Mouse (Mus musculus) embryonic facial prominence, embryonic 15.5 days (tissue): ENCODE results near the gene Gchfr. TPM values are rescaled to one million over a fixed set of nuclear protein-coding genes. Genes with fewer than 3 reads are reported as not detected.

ENCODE experiments used
- ATAC-seq: fragments of 200-750 bp; cut with Nextera tagmentation; 2 replicates; pipeline ENCODE4 v1.8.0; 2017; ENCODE audit warnings: low read depth, moderate TSS enrichment; ENCODE audit not compliant: insufficient number of reproducible peaks, low FRiP score, low TSS enrichment
- H3K27ac ChIP-seq: fragments of 300-500 bp; sonication (generic); replicated peaks from 2 replicates; pipeline ENCODE4 v1.5.1; 2015; ENCODE audit warnings: mild to moderate bottlenecking, inconsistent platforms
- H3K27me3 ChIP-seq: fragments of 300-500 bp; sonication (generic); 2 replicates; pipeline ENCODE4 v1.6.1; 2015; ENCODE audit warnings: inconsistent platforms
- H3K36me3 ChIP-seq: fragments of 300-500 bp; sonication (generic); 2 replicates; pipeline ENCODE4 v1.6.1; 2015; ENCODE audit warnings: mild to moderate bottlenecking, inconsistent platforms
- H3K4me1 ChIP-seq: fragments of 300-500 bp; sonication (generic); 2 replicates; pipeline ENCODE4 v1.6.1; 2015; ENCODE audit warnings: inconsistent platforms
- H3K4me2 ChIP-seq: fragments of 300-500 bp; sonication (generic); replicated peaks from 2 replicates; pipeline ENCODE4 v1.6.1; 2015; ENCODE audit warnings: mild to moderate bottlenecking, inconsistent platforms
- H3K4me3 ChIP-seq: fragments of 300-500 bp; sonication (generic); replicated peaks from 2 replicates; pipeline ENCODE4 v1.5.1; 2015; ENCODE audit warnings: mild to moderate bottlenecking, inconsistent platforms
- H3K9ac ChIP-seq: fragments of 300-500 bp; sonication (generic); 2 replicates; pipeline ENCODE4 v1.6.1; 2015; ENCODE audit warnings: inconsistent platforms
- H3K9me3 ChIP-seq: fragments of 300-500 bp; sonication (generic); replicated peaks from 2 replicates; pipeline ENCODE4 v1.6.1; 2016; ENCODE audit warnings: inconsistent platforms
- WGBS: fragments of 180-500 bp; shearing (Covaris S2); methylation state at CpG from one replicate; pipeline ENCODE4 v1.1.7; 2015; 5-methylcytosine and 5-hydroxymethylcytosine counted together
- polyA plus RNA-seq: library from polyadenylated mRNA; unstranded; fragments of >200 nt; fragmentation: Nextera tagmentation; extraction: Ambion mirVana; gene quantifications from 2 replicates; pipeline ENCODE4 v1.2.1, GENCODE M21; 2015

The Gchfr gene
- 10.6 and 15.0 TPM in 2 replicates for polyA plus RNA-seq

- Histone ChIP-seq H3K4me1 (peaks cover 16% of the 10 kb centered on the region), H3K27me3 (peaks cover 12% of the 10 kb centered on the region; the same call in 1 of the 2 replicates), H3K9ac (peak within 1 kb of the TSS; percentile 33), H3K4me2 (peak within 1 kb of the TSS; percentile 99), H3K4me3 (peak within 1 kb of the TSS; percentile 54), H3K27ac (0 out of 2 replicates have a peak within 1 kb of the TSS, but pooled peaks have one; percentile 6), H3K9me3 (no peaks in the 10 kb centered on the region), H3K36me3 (no peaks in the 10 kb centered on the region)
- ATAC-seq, result peak; percentile 71
- WGBS, result under 1% methylated on average over 60 of the region's 60 CpGs
Observed at GRCm38 (mm10) chr2:119166901-119167865, at the start of gene Gchfr. TSS of gene Gchfr (plus strand) at chr2:119167773.

DNA sequence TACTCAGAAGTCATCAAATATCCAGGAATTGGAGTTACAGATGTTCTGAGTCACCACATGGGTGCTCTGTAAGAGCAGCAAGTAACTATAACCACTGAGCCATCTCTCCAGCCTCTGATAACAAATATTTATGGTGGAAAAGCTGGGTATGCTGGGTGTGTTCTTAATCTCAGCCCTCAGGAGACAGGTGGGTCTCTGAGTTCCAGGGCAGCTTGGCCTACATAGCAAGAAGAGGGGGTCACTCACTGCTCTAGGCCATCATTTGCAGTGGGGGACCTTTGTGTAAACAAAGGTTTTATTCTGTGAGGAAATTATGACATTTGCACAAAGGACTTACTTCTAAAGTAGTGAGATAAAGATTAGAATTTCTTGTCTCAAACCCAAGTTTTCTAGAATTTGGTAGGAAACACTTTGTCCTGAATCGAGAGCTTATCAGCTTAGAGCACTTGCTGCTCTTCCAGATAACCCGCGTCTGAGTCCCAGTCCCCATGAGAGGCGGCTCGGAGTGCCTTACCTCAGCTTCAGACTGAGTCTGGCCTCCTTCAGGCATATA, 31.2 kb upstream of the Gchfr start:
- Histone ChIP-seq H3K9ac (no peak overlapping the region), H3K4me1 (no peaks in the 10 kb centered on the region), H3K27me3 (no peaks in the 10 kb centered on the region), H3K36me3 (peaks cover 75% of the 10 kb centered on the region), H3K27ac (no peak overlapping the region), H3K4me3 (no peak overlapping the region), H3K4me2 (no peak overlapping the region), H3K9me3 (no peaks in the 10 kb centered on the region)
- WGBS, result 86% methylated on average over 5 of the region's 5 CpGs
- ATAC-seq, result no peak

DNA sequence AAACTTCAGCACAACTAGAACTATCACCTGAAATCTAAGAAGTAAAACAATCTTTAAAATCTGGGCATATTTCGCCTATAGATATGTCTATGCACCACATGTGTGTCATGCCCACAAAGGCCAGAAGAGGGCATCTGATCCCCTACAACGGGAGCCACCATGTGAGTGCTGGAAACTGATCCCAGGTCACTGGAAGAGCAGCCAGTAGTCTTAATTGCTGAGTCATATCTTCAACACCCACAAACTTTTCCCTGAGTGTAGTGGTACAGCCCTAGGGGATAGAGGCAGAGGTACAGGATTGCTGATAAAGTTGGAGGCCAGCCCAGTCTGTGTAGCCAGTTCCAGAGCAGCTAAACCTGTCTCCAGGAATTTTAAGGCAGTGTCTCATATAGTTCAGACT, 22.4 kb upstream of the Gchfr start:
- ATAC-seq, result no peak
- Histone ChIP-seq H3K27ac (no peak overlapping the region), H3K9me3 (no peaks in the 10 kb centered on the region), H3K9ac (no peak overlapping the region), H3K4me2 (no peak overlapping the region), H3K4me1 (no peaks in the 10 kb centered on the region), H3K27me3 (no peaks in the 10 kb centered on the region), H3K4me3 (no peak overlapping the region), H3K36me3 (peaks cover 85% of the 10 kb centered on the region)
- WGBS, result 82% methylated on average over 2 of the region's 2 CpGs

GRCm38 (mm10) chr2:119146435-119146834, 21.1 kb upstream of the Gchfr start:
- H3K9me3 ChIP-seq, result no peaks in the 10 kb centered on the region
- H3K4me2 ChIP-seq, result no peak overlapping the region
- no peaks in the 10 kb centered on the region for H3K27me3 ChIP-seq
- no peak overlapping the region for H3K27ac ChIP-seq
- WGBS, result 83% methylated on average over 6 of the region's 6 CpGs
- H3K4me1 ChIP-seq, result no peaks in the 10 kb centered on the region
- H3K4me3 ChIP-seq, result no peak overlapping the region
- no peak overlapping the region for H3K9ac ChIP-seq
- H3K36me3 ChIP-seq, result peaks cover 88% of the 10 kb centered on the region
- no peak for ATAC-seq

DNA sequence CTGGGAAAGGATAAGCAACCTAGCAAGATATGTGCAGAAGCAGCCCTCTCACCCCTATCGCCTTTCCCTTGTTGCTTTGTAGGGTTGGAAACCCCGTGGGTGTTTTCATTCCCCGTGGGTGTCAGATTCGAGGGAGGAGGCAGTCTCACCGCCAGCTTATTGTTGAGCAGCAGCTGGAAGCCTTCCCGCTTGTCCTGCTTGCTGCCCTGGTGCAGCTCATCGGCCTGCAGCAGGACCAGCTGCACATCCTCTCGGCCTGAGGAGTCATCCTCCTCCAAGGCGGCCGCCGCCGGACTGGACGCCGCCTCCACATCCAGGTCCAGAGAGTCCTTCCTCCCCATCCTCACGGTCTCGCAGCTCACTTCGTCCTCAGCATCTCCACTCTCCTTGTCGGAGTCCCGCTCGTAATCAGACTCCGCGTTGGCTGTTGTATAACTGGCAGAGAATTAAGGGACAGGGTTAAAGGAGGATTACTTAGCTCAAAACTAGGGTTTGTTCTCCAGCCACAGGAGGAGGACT, 20.4 kb upstream of the Gchfr start:
- Histone ChIP-seq H3K9me3 (no peaks in the 10 kb centered on the region), H3K9ac (no peak overlapping the region), H3K4me2 (no peak overlapping the region), H3K36me3 (peaks cover 90% of the 10 kb centered on the region), H3K27ac (no peak overlapping the region), H3K4me3 (no peak overlapping the region), H3K27me3 (no peaks in the 10 kb centered on the region), H3K4me1 (no peaks in the 10 kb centered on the region)
- WGBS, result 83% methylated on average over 22 of the region's 22 CpGs
- ATAC-seq, result no peak

GRCm38 (mm10) chr2:119147775-119148174, 19.8 kb upstream of the Gchfr start:
- Histone ChIP-seq H3K4me3 (no peak overlapping the region), H3K9me3 (no peaks in the 10 kb centered on the region), H3K36me3 (peaks cover 90% of the 10 kb centered on the region), H3K4me2 (no peak overlapping the region), H3K9ac (no peak overlapping the region), H3K27ac (no peak overlapping the region), H3K4me1 (no peaks in the 10 kb centered on the region), H3K27me3 (no peaks in the 10 kb centered on the region)
- WGBS, result 90% methylated on average over 8 of the region's 8 CpGs
- ATAC-seq, result no peak

DNA sequence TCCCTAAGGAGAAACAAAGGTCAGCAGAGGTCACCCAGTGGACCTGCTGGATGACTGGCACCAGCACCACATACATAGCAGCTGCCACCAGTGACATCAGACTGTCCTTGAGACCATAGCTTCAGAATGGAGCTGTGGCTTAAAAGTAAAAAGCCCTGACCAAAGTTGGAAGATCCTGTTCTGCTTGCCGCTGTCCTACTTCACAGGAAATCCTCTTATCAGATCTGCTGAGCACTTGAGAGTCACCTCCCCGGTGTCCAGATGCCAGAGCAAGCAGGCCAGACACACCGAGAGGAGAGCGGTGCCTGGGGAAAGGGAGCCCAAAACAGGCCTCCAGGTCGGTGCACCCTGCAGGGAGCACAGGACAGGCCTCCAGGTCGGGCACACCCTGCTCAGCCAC, 15.3 kb upstream of the Gchfr start:
- Histone ChIP-seq H3K9ac (no peak overlapping the region), H3K4me2 (no peak overlapping the region), H3K27ac (no peak overlapping the region), H3K9me3 (no peaks in the 10 kb centered on the region), H3K4me3 (no peak overlapping the region), H3K27me3 (no peaks in the 10 kb centered on the region), H3K4me1 (peaks cover 13% of the 10 kb centered on the region; the same call in 1 of the 2 replicates), H3K36me3 (peaks cover 70% of the 10 kb centered on the region)
- ATAC-seq, result no peak
- 82% methylated on average over 6 of the region's 6 CpGs for WGBS

DNA sequence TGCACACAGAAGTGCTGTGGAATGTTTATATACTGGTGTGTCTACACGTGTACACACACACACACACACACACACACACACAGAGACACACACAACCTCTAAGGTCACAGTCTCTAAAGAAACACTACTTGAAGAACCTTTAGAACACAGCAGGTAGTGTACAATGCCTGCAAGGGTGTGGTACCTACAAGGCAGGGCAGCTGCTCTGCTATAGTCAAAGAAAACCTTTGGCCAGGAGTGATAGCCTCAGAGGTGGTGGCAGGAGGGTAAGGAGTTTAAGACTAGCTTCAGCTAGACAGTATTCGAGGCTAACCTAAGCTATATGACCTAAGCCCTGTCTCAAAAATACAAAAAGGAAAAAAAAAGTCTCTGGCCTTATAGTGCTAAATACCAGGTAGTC, 12.9 kb upstream of the Gchfr start:
- Histone ChIP-seq H3K27me3 (no peaks in the 10 kb centered on the region), H3K9me3 (no peaks in the 10 kb centered on the region), H3K36me3 (peaks cover 46% of the 10 kb centered on the region), H3K4me1 (peaks cover 16% of the 10 kb centered on the region; the same call in 1 of the 2 replicates), H3K27ac (no peak overlapping the region), H3K4me3 (no peak overlapping the region), H3K9ac (no peak overlapping the region), H3K4me2 (no peak overlapping the region)
- ATAC-seq, result no peak
- 76% methylated on average over 2 of the region's 2 CpGs for WGBS

GRCm38 (mm10) chr2:119155388-119155787, 12.2 kb upstream of the Gchfr start:
- WGBS, result 82% methylated on average over 9 of the region's 9 CpGs
- H3K9ac ChIP-seq, result no peak overlapping the region
- no peaks in the 10 kb centered on the region for H3K9me3 ChIP-seq
- ATAC-seq, result no peak
- peak overlapping the region; percentile 99 for H3K4me3 ChIP-seq
- peak overlapping the region; percentile 88 for H3K4me2 ChIP-seq
- peaks cover 16% of the 10 kb centered on the region; the same call in 1 of the 2 replicates for H3K4me1 ChIP-seq
- no peaks in the 10 kb centered on the region for H3K27me3 ChIP-seq
- no peak overlapping the region for H3K27ac ChIP-seq
- peaks cover 39% of the 10 kb centered on the region for H3K36me3 ChIP-seq

GRCm38 (mm10) chr2:119156081-119156680, 11.4 kb upstream of the Gchfr start:
- H3K4me1 ChIP-seq, result peaks cover 16% of the 10 kb centered on the region; the same call in 1 of the 2 replicates
- WGBS, result 5% methylated on average over 34 of the region's 34 CpGs

More at GRCm38 (mm10) chr2:119156081-119156680, 11.4 kb upstream of the Gchfr start:
- peak; percentile 52 for ATAC-seq
- H3K27ac ChIP-seq, result peak overlapping the region; percentile 65
- H3K4me3 ChIP-seq, result peak overlapping the region; percentile 99
- H3K27me3 ChIP-seq, result no peaks in the 10 kb centered on the region
- peaks cover 31% of the 10 kb centered on the region for H3K36me3 ChIP-seq
- H3K9ac ChIP-seq, result peak overlapping the region; percentile 90
- peak overlapping the region; percentile 88 for H3K4me2 ChIP-seq
- H3K9me3 ChIP-seq, result no peaks in the 10 kb centered on the region
